Mouse (Mus musculus) liver, embryonic 14.5 days (tissue): ENCODE measurements around the gene Myo1a.

Source experiments
- CTCF ChIP-seq: IDR thresholded peaks from 2 replicates; pipeline ENCODE4 v1.5.1; 2016; ENCODE audit warnings: antibody characterized with exemption, low read depth, control low read depth
- EP300 ChIP-seq: IDR thresholded peaks from 2 replicates; pipeline ENCODE4 v1.6.1; 2016; ENCODE audit warnings: antibody characterized with exemption, low read depth

GRCm38 (mm10) chr10:127754566-127755166, 49.7 kb downstream of the Myo1a start:
- TF ChIP-seq CTCF = no peak
- TF ChIP-seq EP300 = no peak
